Mouse (Mus musculus) hindbrain, embryonic 16.5 days (tissue): Measurements from ENCODE around the gene Ccnt1. TPM values are rescaled to one million over a fixed set of nuclear protein-coding genes. Genes with fewer than 3 reads are reported as not detected.
"Not testable (repeated sequence)": the region's sequence is repeated elsewhere in the genome, so short reads cannot be mapped to it uniquely, and the experiment has no call there.

Experiments used
- ATAC-seq: fragments of 200-750 bp; cut with Nextera tagmentation; 2 replicates; pipeline ENCODE4 v1.8.0; 2017; ENCODE audit warnings: moderate TSS enrichment, moderate library complexity
- H3K27ac ChIP-seq: fragments of 300-500 bp; sonication (generic); 2 replicates; pipeline ENCODE4 v1.5.1; 2014; ENCODE audit warnings: low read depth, mild to moderate bottlenecking, control low read depth, low read length, moderate library complexity
- H3K27me3 ChIP-seq: fragments of 300-500 bp; sonication (generic); replicated peaks from 2 replicates; pipeline ENCODE4 v1.6.1; 2014; ENCODE audit warnings: low read length; ENCODE audit not compliant: control insufficient read depth, insufficient read depth
- H3K36me3 ChIP-seq: fragments of 300-500 bp; sonication (generic); 2 replicates; pipeline ENCODE4 v1.6.1; 2014; ENCODE audit warnings: mild to moderate bottlenecking, low read length, moderate library complexity, mixed read lengths; ENCODE audit not compliant: control insufficient read depth, insufficient read depth
- H3K4me1 ChIP-seq: fragments of 300-500 bp; sonication (generic); 2 replicates; pipeline ENCODE4 v1.6.1; 2014; ENCODE audit warnings: low read depth, low read length; ENCODE audit not compliant: control insufficient read depth, insufficient read depth
- H3K4me2 ChIP-seq: fragments of 300-500 bp; sonication (generic); 2 replicates; pipeline ENCODE4 v1.6.1; 2014; ENCODE audit warnings: mild to moderate bottlenecking, low read length, control low read depth, moderate library complexity
- H3K4me3 ChIP-seq: fragments of 300-500 bp; sonication (generic); 2 replicates; pipeline ENCODE4 v1.5.1; 2014; ENCODE audit warnings: mild to moderate bottlenecking, low read length, control low read depth, moderate library complexity
- H3K9ac ChIP-seq: fragments of 300-500 bp; sonication (generic); 2 replicates; pipeline ENCODE4 v1.6.1; 2014; ENCODE audit warnings: low read depth, mild to moderate bottlenecking, control low read depth, low read length, moderate library complexity
- H3K9me3 ChIP-seq: fragments of 300-500 bp; sonication (generic); 2 replicates; pipeline ENCODE4 v1.6.1; 2014; ENCODE audit warnings: mild to moderate bottlenecking, low read length, moderate library complexity; ENCODE audit not compliant: control insufficient read depth
- WGBS: fragments of 180-500 bp; shearing (Covaris S2); extraction: QIAGEN DNeasy Blood & Tissue Kit; methylation state at CpG from one replicate; pipeline ENCODE4 v1.1.7; 2014; 5-methylcytosine and 5-hydroxymethylcytosine counted together
- polyA plus RNA-seq: library from polyadenylated mRNA; unstranded; fragments of >200 nt; fragmentation: Nextera tagmentation; extraction: Ambion mirVana; gene quantifications from 2 replicates; pipeline ENCODE4 v1.2.1, GENCODE M21; 2015

Ccnt1 gene
- polyA plus RNA-seq, 1 experiment from 2014 or later, result 58.9 TPM

DNA sequence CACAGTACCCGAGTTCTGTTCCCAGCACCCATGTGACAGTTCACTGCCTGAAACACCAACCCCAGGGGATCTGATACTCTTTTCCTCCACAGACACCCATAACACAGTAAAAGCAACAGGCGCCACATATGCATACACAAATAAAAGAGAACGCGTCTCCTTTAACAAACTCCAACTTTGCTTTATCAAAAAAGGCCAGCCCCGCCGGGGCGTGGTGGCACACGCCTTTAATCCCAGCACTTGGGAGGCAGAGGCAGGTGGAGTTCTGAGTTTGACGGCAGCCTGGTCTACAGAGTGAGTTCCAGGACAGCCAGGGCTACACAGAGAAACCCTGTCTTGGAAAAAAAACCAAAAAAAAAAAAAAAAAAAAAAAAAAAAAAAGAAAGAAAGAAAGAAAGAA is 15.4 kb upstream of the Ccnt1 start:
- not testable (repeated sequence) for H3K4me1 ChIP-seq, H3K4me2 ChIP-seq, H3K36me3 ChIP-seq, H3K27ac ChIP-seq, H3K9ac ChIP-seq, ATAC-seq, H3K9me3 ChIP-seq, H3K27me3 ChIP-seq, H3K4me3 ChIP-seq
- WGBS, result 78% methylated on average over 9 of the region's 9 CpGs

DNA sequence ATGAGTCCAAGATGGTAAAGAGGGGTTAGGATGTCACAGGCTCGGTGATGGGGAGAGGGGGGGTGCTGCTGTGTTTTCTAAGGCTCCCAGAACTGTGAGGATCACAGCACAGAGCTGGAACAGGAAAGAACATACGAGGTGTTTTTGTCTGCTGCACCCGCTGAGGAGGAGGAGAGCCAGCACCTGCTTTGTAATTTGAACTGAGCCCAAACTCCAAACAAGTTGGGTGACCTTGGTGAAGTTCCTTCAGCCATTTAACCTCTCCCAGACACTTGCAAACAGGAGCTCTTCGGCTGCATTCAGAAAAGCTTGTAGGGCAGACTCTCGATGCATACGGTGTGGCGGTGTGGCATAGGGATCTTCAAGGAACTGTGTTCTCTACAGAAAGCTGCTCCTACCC is 14.7 kb upstream of the Ccnt1 start:
- Histone ChIP-seq H3K9me3 (no peaks in the 10 kb centered on the region), H3K27me3 (no peaks in the 10 kb centered on the region), H3K4me3 (no peak overlapping the region), H3K9ac (no peak overlapping the region), H3K36me3 (no peaks in the 10 kb centered on the region), H3K27ac (no peak overlapping the region), H3K4me2 (no peak overlapping the region), H3K4me1 (no peaks in the 10 kb centered on the region)
- no peak for ATAC-seq
- WGBS, result 43% methylated on average over 7 of the region's 7 CpGs

DNA sequence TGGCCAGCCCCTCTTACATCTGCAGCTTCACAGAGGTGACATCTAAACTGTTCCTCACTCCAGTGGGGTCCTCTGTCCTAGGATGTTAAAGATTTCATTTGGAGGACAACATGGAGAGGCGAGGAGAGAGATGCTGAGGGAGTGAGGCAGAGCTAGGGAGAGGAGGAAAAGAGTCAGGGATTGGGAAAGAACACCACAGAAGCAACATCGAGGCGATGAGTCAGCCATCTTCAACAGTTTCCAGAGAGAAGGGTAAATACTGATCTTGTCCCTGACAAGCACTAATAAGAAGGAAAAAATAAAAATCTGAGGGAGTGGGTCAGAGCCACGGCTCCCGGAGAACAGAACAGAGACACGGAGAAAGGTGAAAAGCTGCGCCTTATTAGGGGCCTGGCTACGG is 12.3 kb upstream of the Ccnt1 start:
- no peaks in the 10 kb centered on the region for H3K9me3 ChIP-seq
- no peaks in the 10 kb centered on the region for H3K27me3 ChIP-seq
- H3K36me3 ChIP-seq, result no peaks in the 10 kb centered on the region
- H3K4me1 ChIP-seq, result no peaks in the 10 kb centered on the region
- 84% methylated on average over 8 of the region's 8 CpGs for WGBS
- no peak overlapping the region for H3K4me2 ChIP-seq
- ATAC-seq, result no peak
- no peak overlapping the region for H3K9ac ChIP-seq
- no peak overlapping the region for H3K27ac ChIP-seq
- no peak overlapping the region for H3K4me3 ChIP-seq

DNA sequence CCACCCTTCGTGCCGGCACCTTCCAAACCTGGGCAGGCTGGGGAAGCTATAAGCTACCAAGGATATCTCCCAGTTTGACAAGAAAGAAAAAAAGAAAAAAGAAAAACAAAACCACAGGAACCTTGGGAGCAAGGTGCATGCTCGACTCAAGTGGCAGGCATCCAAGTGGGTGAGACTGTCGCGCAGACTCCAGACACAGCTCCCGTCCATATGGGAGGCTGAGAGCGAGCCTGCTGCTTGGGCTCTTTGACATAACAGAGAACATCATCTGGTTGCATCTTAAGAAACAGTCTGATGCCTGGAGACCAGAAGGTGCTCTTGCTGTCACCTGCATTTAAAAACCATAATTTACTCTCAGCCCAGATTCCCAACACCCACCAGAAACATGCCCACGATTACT is 11.7 kb upstream of the Ccnt1 start:
- no peak for ATAC-seq
- Histone ChIP-seq H3K4me1 (no peaks in the 10 kb centered on the region), H3K27me3 (no peaks in the 10 kb centered on the region), H3K9ac (no peak overlapping the region), H3K4me2 (no peak overlapping the region), H3K36me3 (no peaks in the 10 kb centered on the region), H3K27ac (no peak overlapping the region), H3K9me3 (no peaks in the 10 kb centered on the region), H3K4me3 (no peak overlapping the region)
- WGBS, result 73% methylated on average over 8 of the region's 8 CpGs

DNA sequence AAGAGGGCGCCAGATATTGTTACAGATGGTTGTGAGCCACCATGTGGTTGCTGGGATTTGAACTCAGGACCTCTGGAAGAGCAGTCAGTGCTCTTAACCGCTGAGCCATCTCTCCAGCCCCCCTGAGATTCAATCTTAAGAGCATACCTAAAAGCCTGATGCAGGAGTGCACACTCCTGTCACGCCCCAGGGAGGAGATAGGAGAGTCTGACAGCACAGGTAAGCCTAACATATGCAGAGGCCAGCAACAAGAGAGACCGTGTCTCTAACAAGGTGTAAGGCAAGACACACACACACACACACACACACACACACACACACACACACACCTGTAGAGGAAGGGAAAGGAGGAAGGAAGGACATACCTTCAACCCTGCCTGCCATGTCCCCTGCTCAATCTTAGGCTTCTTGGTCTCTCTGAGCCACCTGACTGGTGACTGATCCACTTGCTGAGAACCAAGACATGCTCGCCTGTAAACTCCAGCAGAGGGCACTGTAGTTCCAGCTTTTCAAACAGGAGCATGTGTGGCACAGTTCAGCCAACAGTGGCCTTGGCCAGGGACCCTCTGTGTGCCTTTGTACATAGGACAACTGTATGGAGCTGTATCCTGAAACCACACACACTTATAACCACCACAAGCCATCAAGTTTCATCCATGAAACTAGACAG is 9.2 kb upstream of the Ccnt1 start:
- ATAC-seq, result peak; percentile 84
- 38% methylated on average over 5 of the region's 5 CpGs for WGBS
- H3K4me1 ChIP-seq, result no peaks in the 10 kb centered on the region
- H3K4me3 ChIP-seq, result no peak overlapping the region
- H3K9me3 ChIP-seq, result no peaks in the 10 kb centered on the region
- no peak overlapping the region for H3K27ac ChIP-seq
- H3K9ac ChIP-seq, result no peak overlapping the region
- no peak overlapping the region for H3K4me2 ChIP-seq
- no peaks in the 10 kb centered on the region for H3K36me3 ChIP-seq
- no peaks in the 10 kb centered on the region for H3K27me3 ChIP-seq

DNA sequence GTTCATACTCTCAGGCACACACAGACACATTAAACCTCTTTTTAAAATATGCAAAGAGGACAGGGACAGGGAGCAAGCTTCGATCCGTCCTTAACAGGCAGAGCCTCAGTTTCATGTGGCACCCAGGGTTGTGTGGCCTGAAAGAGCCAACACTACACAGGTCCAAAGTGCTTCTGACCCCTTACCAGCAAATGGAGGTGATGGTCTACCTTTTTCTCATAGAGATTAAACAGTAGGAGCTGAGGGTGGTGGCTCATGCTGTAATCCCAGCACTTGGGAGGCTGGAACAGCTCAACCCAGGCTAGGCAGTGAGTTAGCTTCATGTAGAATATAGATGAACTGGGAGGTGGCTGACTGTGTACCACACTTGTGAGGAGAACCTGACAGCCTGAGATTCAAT is 8.6 kb upstream of the Ccnt1 start:
- H3K27ac ChIP-seq, result no peak overlapping the region
- no peak overlapping the region for H3K9ac ChIP-seq
- H3K27me3 ChIP-seq, result no peaks in the 10 kb centered on the region
- no peaks in the 10 kb centered on the region for H3K4me1 ChIP-seq
- ATAC-seq, result no peak
- H3K36me3 ChIP-seq, result no peaks in the 10 kb centered on the region
- no peak overlapping the region for H3K4me3 ChIP-seq
- H3K9me3 ChIP-seq, result no peaks in the 10 kb centered on the region
- no peak overlapping the region for H3K4me2 ChIP-seq
- 71% methylated on average over 2 of the region's 2 CpGs for WGBS

DNA sequence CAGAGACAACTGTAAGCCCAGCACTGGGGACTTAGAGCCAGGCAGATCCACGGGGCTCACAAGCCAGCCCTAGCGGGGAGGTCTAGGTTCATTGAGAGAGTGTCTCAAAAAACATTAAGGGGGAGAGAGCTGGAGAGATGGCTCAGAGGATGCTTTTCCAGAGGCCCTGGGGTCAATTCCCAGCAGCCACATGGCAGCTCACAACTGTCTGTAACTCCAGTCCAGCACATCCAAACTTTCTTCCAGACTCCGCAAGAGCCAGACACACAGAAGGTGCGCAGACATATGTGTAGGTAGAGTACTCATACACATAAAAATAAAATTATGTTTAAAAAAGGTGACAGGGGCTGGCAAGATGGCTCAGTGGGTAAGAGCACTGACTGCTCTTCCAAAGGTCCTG is 2.6 kb upstream of the Ccnt1 start:
- Histone ChIP-seq H3K9ac (no peak overlapping the region), H3K4me2 (no peak overlapping the region), H3K27ac (no peak overlapping the region), H3K27me3 (no peaks in the 10 kb centered on the region), H3K36me3 (no peaks in the 10 kb centered on the region), H3K4me1 (peaks cover 7% of the 10 kb centered on the region; the same call in 1 of the 2 replicates), H3K4me3 (no peak overlapping the region), H3K9me3 (no peaks in the 10 kb centered on the region)
- 81% methylated on average over 4 of the region's 4 CpGs for WGBS
- ATAC-seq, result no peak

DNA sequence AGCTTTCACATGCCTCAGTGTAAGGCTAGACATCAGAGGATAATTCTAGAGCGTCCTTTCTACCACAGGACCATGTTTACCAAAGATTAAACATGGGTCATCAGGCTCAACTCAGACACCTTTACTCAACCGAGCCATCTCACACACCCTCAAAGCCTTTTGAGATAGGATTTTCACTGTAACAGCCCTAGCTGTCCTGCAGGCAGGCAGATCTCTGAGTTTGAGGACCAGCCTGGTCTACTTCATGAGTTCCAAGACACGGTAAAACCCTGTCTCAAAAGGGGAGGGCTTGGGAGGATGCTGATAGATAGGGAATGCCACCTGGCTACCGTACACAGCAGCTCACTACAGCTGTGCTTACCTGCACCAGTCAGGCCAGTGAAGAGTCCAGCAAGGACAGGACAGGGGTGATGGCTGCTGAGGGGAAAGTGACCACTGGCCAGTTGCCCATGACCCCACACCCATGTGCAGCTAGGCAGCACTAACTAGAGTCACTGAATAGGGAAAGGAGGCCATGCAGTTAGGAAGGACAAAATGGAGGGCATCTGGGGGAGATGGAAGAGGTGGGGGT is 843 bp downstream of the Ccnt1 start:
- no peaks in the 10 kb centered on the region for H3K36me3 ChIP-seq
- WGBS, result 86% methylated on average over 4 of the region's 4 CpGs
- no peak for ATAC-seq
- no peaks in the 10 kb centered on the region for H3K9me3 ChIP-seq
- no peak overlapping the region for H3K4me3 ChIP-seq
- H3K27ac ChIP-seq, result no peak overlapping the region
- H3K4me2 ChIP-seq, result no peak overlapping the region
- no peaks in the 10 kb centered on the region for H3K27me3 ChIP-seq
- H3K9ac ChIP-seq, result no peak overlapping the region
- H3K4me1 ChIP-seq, result peaks cover 22% of the 10 kb centered on the region

DNA sequence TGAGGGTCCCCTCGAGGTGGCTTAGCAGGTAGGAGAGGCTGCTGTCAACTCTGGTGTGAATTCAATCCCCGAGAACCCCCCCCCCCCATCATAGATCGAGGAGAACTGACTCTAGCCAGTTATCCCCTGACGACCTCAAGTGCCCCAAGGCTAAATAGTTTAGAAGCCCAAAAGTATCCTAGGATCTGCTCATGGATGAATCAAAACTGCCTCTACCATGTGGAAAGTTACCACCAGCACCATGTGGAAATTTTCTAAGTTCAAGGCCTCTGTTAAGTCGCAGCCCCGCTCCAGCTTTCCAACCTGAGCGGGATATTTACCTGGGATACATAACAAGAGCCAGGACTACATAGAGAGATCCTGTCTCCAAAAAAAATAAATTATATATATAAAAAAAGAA is 1.5 kb downstream of the Ccnt1 start:
- Histone ChIP-seq H3K4me3 (no peak overlapping the region), H3K4me2 (peak overlapping the region; percentile 63), H3K27ac (no peak overlapping the region), H3K9me3 (no peaks in the 10 kb centered on the region), H3K9ac (peak overlapping the region; percentile 84), H3K36me3 (no peaks in the 10 kb centered on the region), H3K27me3 (no peaks in the 10 kb centered on the region), H3K4me1 (peaks cover 22% of the 10 kb centered on the region)
- no peak for ATAC-seq
- 74% methylated on average over 7 of the region's 7 CpGs for WGBS
